Mouse (Mus musculus): ENCODE measurements around the gene Pet100. TPM values are rescaled to one million over a fixed set of nuclear protein-coding genes. Genes with fewer than 3 reads are reported as not detected.

Gene Pet100
- polyA plus RNA-seq, 1 experiment from 2014 or later, result 93.4 TPM

- Histone ChIP-seq H3K27me3 (no peaks in the 10 kb centered on the region), H3K4me1 (replicated peaks) (0 out of 2 replicates have a peak, but pooled peaks cover 3% of the 10 kb centered on the region), H3K4me3 (replicated peaks) (no peak overlapping the region), H3K27ac (no peak overlapping the region), H3K4me2 (no peak overlapping the region), H3K36me3 (no peaks in the 10 kb centered on the region), H3K9me3 (replicated peaks) (no peaks in the 10 kb centered on the region), H3K9ac (no peak overlapping the region)
- no peak for ATAC-seq (ENCODE audit: low read depth)
- 74% methylated on average over 2 of the region's 2 CpGs for WGBS (ENCODE audit: insufficient replicate concordance)
- no peak for DNase-seq
Observed at GRCm38 (mm10) chr8:3594466-3594865, 26.9 kb upstream of the Pet100 start.

DNA sequence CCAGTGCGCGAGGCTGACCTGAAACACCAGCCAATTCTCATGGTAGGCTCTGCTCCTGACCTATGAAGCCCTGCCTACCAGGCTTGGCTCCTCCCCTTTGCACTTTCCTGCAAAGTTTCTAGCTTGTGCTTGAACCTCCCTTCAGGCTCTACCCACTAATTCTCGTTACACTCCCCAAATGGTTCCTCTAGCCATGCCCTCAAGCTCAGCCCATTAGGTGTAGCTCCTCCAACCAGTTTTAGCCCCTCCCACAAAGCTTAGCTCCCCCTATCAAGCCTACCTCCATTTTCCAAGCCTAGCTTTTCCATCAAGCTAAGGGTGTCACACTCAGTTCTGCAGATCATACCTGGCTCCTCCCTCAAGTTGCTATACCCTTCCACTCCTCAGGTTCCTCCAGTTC lies 23.3 kb upstream of the Pet100 start:
- Histone ChIP-seq H3K27me3 (no peaks in the 10 kb centered on the region), H3K27ac (no peak overlapping the region), H3K9me3 (replicated peaks) (no peaks in the 10 kb centered on the region), H3K4me1 (replicated peaks) (0 out of 2 replicates have a peak, but pooled peaks cover 3% of the 10 kb centered on the region), H3K36me3 (no peaks in the 10 kb centered on the region; the same call in 1 of the 2 replicates), H3K4me3 (replicated peaks) (no peak overlapping the region), H3K4me2 (no peak overlapping the region), H3K9ac (no peak overlapping the region)
- ATAC-seq (ENCODE audit: low read depth), result 0 out of 2 replicates have a peak, but pooled peaks have one; percentile 16
- DNase-seq, result no peak
- WGBS (ENCODE audit: insufficient replicate concordance), result 51% methylated on average over 3 of the region's 3 CpGs

DNA sequence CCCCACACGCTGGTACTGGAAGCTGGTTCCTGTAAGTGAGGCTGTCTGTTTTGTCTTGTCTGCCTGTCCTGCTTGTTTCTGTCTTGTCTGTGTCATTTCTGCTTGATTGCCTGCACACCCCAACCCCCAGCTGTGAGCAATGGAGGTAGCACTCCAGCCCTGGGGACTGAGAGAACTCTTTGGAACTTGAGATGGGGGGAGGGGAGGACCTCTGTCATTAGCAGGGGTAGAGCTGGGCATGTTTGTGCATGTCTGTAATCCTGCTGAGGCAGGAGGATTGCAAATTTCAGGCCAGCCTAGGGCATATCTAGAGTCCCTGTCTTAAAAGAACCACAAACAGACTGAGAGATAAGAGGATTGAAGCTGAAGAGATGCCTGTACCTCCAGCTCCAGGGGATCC lies 22.1 kb upstream of the Pet100 start:
- ATAC-seq (ENCODE audit: low read depth) (no peak), DNase-seq (no peak)
- Histone ChIP-seq H3K36me3 (peaks cover 3% of the 10 kb centered on the region; the same call in 1 of the 2 replicates), H3K9me3 (replicated peaks) (no peaks in the 10 kb centered on the region), H3K27me3 (no peaks in the 10 kb centered on the region), H3K4me3 (replicated peaks) (no peak overlapping the region), H3K27ac (no peak overlapping the region), H3K4me2 (no peak overlapping the region), H3K9ac (no peak overlapping the region), H3K4me1 (replicated peaks) (0 out of 2 replicates have a peak, but pooled peaks cover 3% of the 10 kb centered on the region)
- whole genome bisulfite sequencing (ENCODE audit: insufficient replicate concordance), result 38% methylated on average over 1 of the region's 1 CpGs

GRCm38 (mm10) chr8:3600401-3600800 lies 20.9 kb upstream of the Pet100 start:
- H3K9ac ChIP-seq, result no peak overlapping the region
- H3K4me3 ChIP-seq (replicated peaks), result no peak overlapping the region
- H3K4me2 ChIP-seq, result no peak overlapping the region
- no peaks in the 10 kb centered on the region for H3K9me3 ChIP-seq (replicated peaks)
- 0 out of 2 replicates have a peak, but pooled peaks cover 3% of the 10 kb centered on the region for H3K4me1 ChIP-seq (replicated peaks)
- DNase-seq, result no peak
- no peak for ATAC-seq (ENCODE audit: low read depth)
- no peak overlapping the region for H3K27ac ChIP-seq
- WGBS (ENCODE audit: insufficient replicate concordance), result 74% methylated on average over 6 of the region's 6 CpGs
- H3K36me3 ChIP-seq, result peaks cover 3% of the 10 kb centered on the region; the same call in 1 of the 2 replicates
- H3K27me3 ChIP-seq, result no peaks in the 10 kb centered on the region

DNA sequence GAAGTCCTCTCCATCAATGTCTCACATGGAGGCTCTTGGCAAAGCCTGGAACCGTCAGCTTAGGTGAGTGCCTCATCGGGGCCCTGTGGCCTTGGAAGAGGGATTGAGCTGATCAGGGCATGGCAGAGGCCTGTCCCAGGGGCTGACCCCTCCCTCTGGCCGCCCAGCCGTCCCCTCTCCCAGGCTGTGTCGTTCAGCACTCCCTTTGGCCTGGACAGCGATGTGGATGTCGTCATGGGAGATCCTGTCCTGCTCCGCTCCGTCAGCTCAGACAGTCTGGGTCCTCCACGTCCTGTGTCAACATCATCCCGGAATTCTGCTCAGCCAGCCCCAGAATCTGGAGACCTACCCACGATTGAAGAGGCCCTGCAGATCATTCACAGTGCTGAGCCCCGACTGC lies 17.9 kb upstream of the Pet100 start:
- H3K9me3 ChIP-seq (replicated peaks), result no peaks in the 10 kb centered on the region
- peaks cover 15% of the 10 kb centered on the region for H3K36me3 ChIP-seq
- no peak overlapping the region for H3K9ac ChIP-seq
- H3K4me2 ChIP-seq, result no peak overlapping the region
- WGBS (ENCODE audit: insufficient replicate concordance), result 70% methylated on average over 13 of the region's 13 CpGs
- ATAC-seq (ENCODE audit: low read depth) (no peak), DNase-seq (no peak)
- peaks cover 10% of the 10 kb centered on the region; the same call in 1 of the 2 replicates for H3K4me1 ChIP-seq (replicated peaks)
- H3K27ac ChIP-seq, result no peak overlapping the region
- H3K4me3 ChIP-seq (replicated peaks), result no peak overlapping the region
- no peaks in the 10 kb centered on the region for H3K27me3 ChIP-seq

- Histone ChIP-seq H3K27me3 (no peaks in the 10 kb centered on the region), H3K27ac (no peak overlapping the region), H3K4me1 (replicated peaks) (peaks cover 7% of the 10 kb centered on the region; the same call in 1 of the 2 replicates), H3K36me3 (peaks cover 46% of the 10 kb centered on the region), H3K4me3 (replicated peaks) (no peak overlapping the region), H3K9ac (no peak overlapping the region), H3K4me2 (no peak overlapping the region), H3K9me3 (replicated peaks) (no peaks in the 10 kb centered on the region)
- ATAC-seq (ENCODE audit: low read depth) (0 out of 2 replicates have a peak, but pooled peaks have one; percentile 23), DNase-seq (no peak)
- 60% methylated on average over 16 of the region's 16 CpGs for WGBS (ENCODE audit: insufficient replicate concordance)
Observed at GRCm38 (mm10) chr8:3606593-3606992, 14.8 kb upstream of the Pet100 start.

DNA sequence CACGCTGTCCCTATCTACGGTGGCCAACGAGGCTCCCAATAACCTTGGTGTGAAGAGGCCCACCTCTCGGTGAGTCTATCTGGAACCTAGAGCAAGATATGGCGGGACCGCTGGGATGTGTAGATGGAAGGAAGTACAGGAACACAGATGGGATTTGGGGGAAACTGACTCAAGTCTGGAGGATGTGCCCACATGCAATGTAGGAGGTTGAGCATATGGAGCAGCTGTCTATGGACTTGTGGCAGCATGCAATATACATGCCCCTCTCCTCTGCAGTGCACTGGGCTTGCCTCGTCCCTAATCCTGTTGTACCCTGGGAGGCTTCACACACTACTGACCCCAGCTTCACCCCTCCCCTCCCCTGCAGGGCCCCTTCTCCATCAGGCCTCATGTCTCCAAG lies 13.5 kb upstream of the Pet100 start:
- no peak overlapping the region for H3K4me2 ChIP-seq
- WGBS (ENCODE audit: insufficient replicate concordance), result 84% methylated on average over 7 of the region's 7 CpGs
- H3K4me3 ChIP-seq (replicated peaks), result no peak overlapping the region
- H3K4me1 ChIP-seq (replicated peaks), result peaks cover 7% of the 10 kb centered on the region; the same call in 1 of the 2 replicates
- DNase-seq, result no peak
- H3K27me3 ChIP-seq, result no peaks in the 10 kb centered on the region
- no peak overlapping the region for H3K27ac ChIP-seq
- no peak overlapping the region for H3K9ac ChIP-seq
- H3K36me3 ChIP-seq, result peaks cover 58% of the 10 kb centered on the region
- no peak for ATAC-seq (ENCODE audit: low read depth)
- H3K9me3 ChIP-seq (replicated peaks), result no peaks in the 10 kb centered on the region

- ATAC-seq (ENCODE audit: low read depth) (no peak), DNase-seq (no peak)
- Histone ChIP-seq H3K9ac (no peak overlapping the region), H3K27ac (no peak overlapping the region), H3K4me2 (no peak overlapping the region), H3K9me3 (replicated peaks) (no peaks in the 10 kb centered on the region), H3K36me3 (peaks cover 69% of the 10 kb centered on the region), H3K27me3 (no peaks in the 10 kb centered on the region), H3K4me3 (replicated peaks) (no peak overlapping the region), H3K4me1 (replicated peaks) (peaks cover 7% of the 10 kb centered on the region; the same call in 1 of the 2 replicates)
- 82% methylated on average over 12 of the region's 12 CpGs for WGBS (ENCODE audit: insufficient replicate concordance)
Observed at GRCm38 (mm10) chr8:3609046-3609815, 12.1 kb upstream of the Pet100 start.

- Histone ChIP-seq H3K4me2 (no peak overlapping the region), H3K4me1 (replicated peaks) (peaks cover 7% of the 10 kb centered on the region; the same call in 1 of the 2 replicates), H3K4me3 (replicated peaks) (no peak overlapping the region), H3K36me3 (peaks cover 74% of the 10 kb centered on the region), H3K27me3 (no peaks in the 10 kb centered on the region), H3K9me3 (replicated peaks) (no peaks in the 10 kb centered on the region), H3K27ac (no peak overlapping the region), H3K9ac (no peak overlapping the region)
- no peak for ATAC-seq (ENCODE audit: low read depth)
- 81% methylated on average over 6 of the region's 6 CpGs for WGBS (ENCODE audit: insufficient replicate concordance)
- DNase-seq, result no peak
Observed at GRCm38 (mm10) chr8:3609816-3610150, 11.6 kb upstream of the Pet100 start.

- no peaks in the 10 kb centered on the region for H3K27me3 ChIP-seq
- H3K4me3 ChIP-seq (replicated peaks), result peak overlapping the region; percentile 95
- no peak overlapping the region for H3K27ac ChIP-seq
- ATAC-seq (ENCODE audit: low read depth), result no peak
- peaks cover 25% of the 10 kb centered on the region for H3K36me3 ChIP-seq
- H3K4me2 ChIP-seq, result peak overlapping the region; percentile 80
- WGBS (ENCODE audit: insufficient replicate concordance), result 59% methylated on average over 8 of the region's 8 CpGs
- H3K4me1 ChIP-seq (replicated peaks), result peaks cover 32% of the 10 kb centered on the region
- H3K9ac ChIP-seq, result peak overlapping the region; percentile 83
- DNase-seq, result no peak
- no peaks in the 10 kb centered on the region for H3K9me3 ChIP-seq (replicated peaks)
Observed at GRCm38 (mm10) chr8:3622119-3622518, 771 bp downstream of the Pet100 start.

DNA sequence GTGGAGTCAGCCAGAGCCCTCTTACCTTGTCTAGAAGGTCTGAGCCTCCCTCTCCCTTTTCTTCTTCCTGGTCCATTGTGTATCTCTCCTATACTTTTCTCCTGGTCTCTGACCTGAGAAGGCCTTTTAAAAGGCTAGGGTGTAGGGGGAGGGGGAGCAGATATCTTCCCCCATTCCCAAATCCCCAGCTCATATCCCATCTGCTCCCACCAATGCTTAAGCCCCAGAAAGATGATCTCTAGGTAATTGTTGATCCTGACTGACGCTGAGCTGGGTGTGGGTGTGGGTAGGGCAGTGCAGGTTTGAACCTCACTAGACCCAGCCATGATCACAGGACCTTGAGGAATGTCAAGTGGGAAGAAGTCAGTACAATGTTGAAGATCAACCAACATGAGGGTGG lies 4.1 kb downstream of the Pet100 start, which contains the start of gene Pcp2:
Gene Pcp2 (minus strand): TSS at position 101 of the 400 bp plus-strand sequence.
- ATAC-seq (ENCODE audit: low read depth) (no peak), DNase-seq (no peak)
- 0 out of 2 replicates have a peak, but pooled peaks cover 8% of the 10 kb centered on the region for H3K27me3 ChIP-seq
- no peak within 1 kb of the TSS for H3K4me2 ChIP-seq
- H3K9ac ChIP-seq, result no peak within 1 kb of the TSS
- H3K27ac ChIP-seq, result no peak within 1 kb of the TSS
- H3K36me3 ChIP-seq, result peaks cover 8% of the 10 kb centered on the region; the same call in 1 of the 2 replicates
- no peaks in the 10 kb centered on the region for H3K9me3 ChIP-seq (replicated peaks)
- WGBS (ENCODE audit: insufficient replicate concordance), result 54% methylated on average over 1 of the region's 1 CpGs
- H3K4me3 ChIP-seq (replicated peaks), result no peak within 1 kb of the TSS
- peaks cover 16% of the 10 kb centered on the region for H3K4me1 ChIP-seq (replicated peaks)
